Mouse (Mus musculus): ENCODE data around the gene Slc25a48. TPM values are rescaled to one million over a fixed set of nuclear protein-coding genes. Genes with fewer than 3 reads are reported as not detected.

The Slc25a48 gene
- polyA plus RNA-seq, 1 experiment from 2014 or later = 0.26 TPM

DNA sequence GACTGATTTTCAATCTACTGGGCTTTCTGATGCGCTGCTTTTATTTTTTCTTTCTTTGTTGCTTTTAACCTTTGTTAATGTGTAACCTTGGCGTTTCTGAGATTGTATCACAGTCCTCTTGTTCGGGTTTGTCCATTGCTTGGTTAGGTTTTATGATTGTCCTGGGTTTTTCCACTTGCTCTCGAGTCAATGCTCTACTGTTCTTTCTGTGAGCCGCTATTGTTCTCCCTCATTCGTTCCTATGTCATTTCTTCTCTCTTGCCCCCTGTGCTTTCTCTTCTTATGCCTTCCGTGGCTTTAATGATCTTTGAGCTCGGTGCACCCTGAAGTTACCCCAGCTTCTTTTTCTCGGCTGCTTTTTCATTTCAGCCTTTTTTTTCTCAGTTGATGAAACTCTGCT lies 19.8 kb downstream of the Slc25a48 start:
- H3K9me3 ChIP-seq = no peaks in the 10 kb centered on the region
- no peak for ATAC-seq (ENCODE audit: borderline replicate concordance, extremely low read depth, low FRiP score, low TSS enrichment)
- H3K36me3 ChIP-seq = no peaks in the 10 kb centered on the region
- H3K27ac ChIP-seq = no peak overlapping the region
- H3K9ac ChIP-seq = no peak overlapping the region
- 49% methylated on average over 9 of the region's 9 CpGs for WGBS
- H3K4me2 ChIP-seq = no peak overlapping the region
- no peaks in the 10 kb centered on the region for H3K4me1 ChIP-seq
- no peak overlapping the region for H3K4me3 ChIP-seq
- no peaks in the 10 kb centered on the region for H3K27me3 ChIP-seq

DNA sequence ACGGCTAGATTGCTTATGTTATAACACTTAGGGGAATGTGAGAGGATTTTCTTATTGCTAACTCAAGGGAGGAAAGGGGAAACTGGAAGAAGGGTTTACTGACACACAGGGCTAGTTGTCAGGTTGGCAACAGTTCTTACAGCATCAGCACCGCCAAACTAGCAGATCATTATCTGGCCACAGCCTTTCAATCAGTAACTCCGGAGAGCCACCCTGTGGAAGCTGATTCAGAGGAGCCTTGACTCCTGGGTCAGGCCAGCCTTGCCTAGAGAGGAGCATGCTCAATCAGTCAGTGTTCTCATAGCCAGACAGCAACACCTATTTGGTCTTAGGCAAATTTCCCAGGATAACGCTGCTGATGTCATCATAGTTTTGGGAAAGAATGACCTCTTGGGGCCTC lies 23.3 kb downstream of the Slc25a48 start:
- Histone ChIP-seq H3K4me2 (no peak overlapping the region), H3K9ac (no peak overlapping the region), H3K27ac (no peak overlapping the region), H3K27me3 (no peaks in the 10 kb centered on the region), H3K36me3 (no peaks in the 10 kb centered on the region), H3K4me3 (no peak overlapping the region), H3K4me1 (no peaks in the 10 kb centered on the region), H3K9me3 (no peaks in the 10 kb centered on the region)
- no peak for ATAC-seq (ENCODE audit: borderline replicate concordance, extremely low read depth, low FRiP score, low TSS enrichment)
- 67% methylated on average over 4 of the region's 4 CpGs for WGBS

DNA sequence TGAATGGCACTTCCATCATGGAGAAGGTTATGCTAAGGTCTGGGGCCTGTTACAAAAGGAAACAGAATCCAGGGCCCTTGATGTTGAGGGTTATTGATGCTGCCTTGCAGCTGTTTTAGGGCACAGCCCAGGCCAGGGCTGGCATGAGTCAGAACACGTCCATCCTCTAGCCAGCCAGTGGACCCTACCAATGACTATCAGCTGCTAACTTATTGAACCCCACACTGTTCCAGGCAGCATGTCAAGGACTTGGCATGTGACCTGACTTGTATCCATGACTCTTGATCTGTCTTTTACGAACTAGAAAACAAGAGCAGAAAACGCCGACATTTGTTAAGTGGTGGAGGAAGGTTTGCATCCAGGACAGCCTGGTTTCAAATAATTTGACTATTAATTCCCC lies 24.6 kb downstream of the Slc25a48 start:
- ATAC-seq (ENCODE audit: borderline replicate concordance, extremely low read depth, low FRiP score, low TSS enrichment) = no peak
- Histone ChIP-seq H3K27me3 (no peaks in the 10 kb centered on the region), H3K9me3 (no peaks in the 10 kb centered on the region), H3K4me1 (no peaks in the 10 kb centered on the region), H3K9ac (no peak overlapping the region), H3K4me3 (no peak overlapping the region), H3K4me2 (no peak overlapping the region), H3K27ac (no peak overlapping the region), H3K36me3 (no peaks in the 10 kb centered on the region)
- WGBS = 80% methylated on average over 4 of the region's 4 CpGs

DNA sequence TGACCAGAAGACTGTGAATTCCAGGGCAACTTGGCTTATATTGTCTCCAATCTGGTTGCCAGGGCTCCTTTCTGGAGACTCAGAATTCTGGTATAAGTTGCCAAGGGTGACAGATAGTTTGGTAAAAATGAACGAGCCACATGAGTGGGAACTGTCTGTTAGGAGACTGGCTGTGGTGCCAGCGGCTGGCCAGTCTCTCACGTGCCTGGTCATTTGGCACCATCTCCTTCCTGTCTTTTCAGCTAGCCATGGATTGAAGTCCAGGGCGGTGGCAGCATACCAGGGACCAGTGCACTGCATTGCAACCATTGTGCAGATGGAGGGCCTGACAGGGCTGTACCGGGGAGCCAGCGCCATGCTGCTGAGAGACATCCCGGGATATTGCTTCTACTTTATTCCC lies 25.1 kb downstream of the Slc25a48 start:
- Histone ChIP-seq H3K36me3 (no peaks in the 10 kb centered on the region), H3K9ac (no peak overlapping the region), H3K4me3 (no peak overlapping the region), H3K27me3 (no peaks in the 10 kb centered on the region), H3K9me3 (no peaks in the 10 kb centered on the region), H3K4me1 (no peaks in the 10 kb centered on the region), H3K27ac (no peak overlapping the region), H3K4me2 (no peak overlapping the region)
- WGBS = 88% methylated on average over 7 of the region's 7 CpGs
- ATAC-seq (ENCODE audit: borderline replicate concordance, extremely low read depth, low FRiP score, low TSS enrichment) = no peak

DNA sequence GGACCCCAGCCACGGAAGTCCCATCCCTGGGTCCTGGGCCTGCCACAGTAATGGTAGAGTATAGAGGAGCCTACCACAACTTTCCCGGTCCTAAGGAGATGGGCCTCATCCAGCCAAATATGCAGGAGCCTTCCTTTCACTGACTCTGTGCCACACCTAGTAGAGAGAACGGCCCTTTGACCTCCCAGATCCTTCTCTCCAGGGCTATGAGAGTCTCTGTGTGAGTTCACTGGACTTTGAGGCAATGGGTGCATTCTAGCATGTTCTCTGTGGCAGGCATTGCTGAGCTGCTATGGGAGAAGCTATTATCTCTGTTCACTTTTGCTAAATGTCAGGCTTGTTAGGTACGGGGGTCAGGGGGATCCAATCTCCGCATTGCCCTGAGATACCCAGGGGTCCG lies 25.6 kb downstream of the Slc25a48 start:
- H3K4me3 ChIP-seq = no peak overlapping the region
- H3K9me3 ChIP-seq = no peaks in the 10 kb centered on the region
- H3K4me2 ChIP-seq = no peak overlapping the region
- ATAC-seq (ENCODE audit: borderline replicate concordance, extremely low read depth, low FRiP score, low TSS enrichment) = no peak
- no peaks in the 10 kb centered on the region for H3K27me3 ChIP-seq
- no peaks in the 10 kb centered on the region for H3K4me1 ChIP-seq
- no peak overlapping the region for H3K27ac ChIP-seq
- WGBS = 71% methylated on average over 6 of the region's 6 CpGs
- H3K9ac ChIP-seq = no peak overlapping the region
- no peaks in the 10 kb centered on the region for H3K36me3 ChIP-seq

DNA sequence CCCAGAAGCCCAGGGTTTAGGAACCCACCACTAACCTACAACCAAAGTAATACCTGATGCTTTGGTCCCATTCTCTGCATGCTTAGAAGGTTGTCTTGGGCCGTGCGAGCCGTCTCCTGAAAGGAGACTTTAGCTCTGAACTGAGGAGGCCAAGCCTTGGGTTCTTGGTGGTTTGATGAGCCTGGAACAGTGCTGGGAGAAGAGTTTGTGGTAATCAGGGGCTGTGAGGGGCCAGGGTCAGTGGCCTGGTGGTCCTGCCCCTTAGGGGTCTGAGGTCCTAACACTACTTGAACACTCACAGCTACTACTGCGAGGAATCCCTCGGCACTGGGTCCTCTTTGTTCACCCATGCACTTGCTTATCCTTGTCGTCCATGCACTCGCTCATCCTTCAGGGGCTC lies 29.6 kb downstream of the Slc25a48 start:
- no peak for ATAC-seq (ENCODE audit: borderline replicate concordance, extremely low read depth, low FRiP score, low TSS enrichment)
- no peak overlapping the region for H3K27ac ChIP-seq
- H3K36me3 ChIP-seq = no peaks in the 10 kb centered on the region
- no peaks in the 10 kb centered on the region for H3K9me3 ChIP-seq
- 90% methylated on average over 7 of the region's 7 CpGs for WGBS
- H3K4me2 ChIP-seq = no peak overlapping the region
- H3K4me1 ChIP-seq = peaks cover 8% of the 10 kb centered on the region; the same call in 1 of the 2 replicates
- no peak overlapping the region for H3K9ac ChIP-seq
- no peak overlapping the region for H3K4me3 ChIP-seq
- no peaks in the 10 kb centered on the region for H3K27me3 ChIP-seq

DNA sequence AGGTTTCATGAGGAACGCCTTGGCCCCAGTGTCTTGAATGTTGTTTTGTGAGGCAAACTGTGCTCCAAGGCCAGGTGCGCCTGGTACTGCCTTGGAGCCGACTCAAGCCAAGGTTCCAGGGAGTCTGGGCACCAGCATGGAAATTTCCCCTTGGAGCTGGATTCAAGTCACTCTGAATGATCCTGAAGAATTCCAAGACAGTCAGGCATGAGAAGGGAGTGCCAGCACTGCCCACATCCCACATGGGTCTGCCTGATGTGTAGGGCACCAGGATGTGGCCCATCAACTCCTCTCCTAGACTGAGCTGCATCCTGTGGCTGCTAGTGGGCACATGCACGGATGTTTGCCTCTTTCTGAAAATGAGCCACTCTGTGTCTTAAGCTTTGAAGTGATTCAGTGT lies 30.4 kb downstream of the Slc25a48 start:
- Histone ChIP-seq H3K4me3 (no peak overlapping the region), H3K4me2 (no peak overlapping the region), H3K36me3 (no peaks in the 10 kb centered on the region), H3K27me3 (no peaks in the 10 kb centered on the region), H3K9me3 (no peaks in the 10 kb centered on the region), H3K27ac (no peak overlapping the region), H3K4me1 (peaks cover 8% of the 10 kb centered on the region; the same call in 1 of the 2 replicates), H3K9ac (no peak overlapping the region)
- ATAC-seq (ENCODE audit: borderline replicate concordance, extremely low read depth, low FRiP score, low TSS enrichment) = no peak
- 81% methylated on average over 4 of the region's 4 CpGs for WGBS

DNA sequence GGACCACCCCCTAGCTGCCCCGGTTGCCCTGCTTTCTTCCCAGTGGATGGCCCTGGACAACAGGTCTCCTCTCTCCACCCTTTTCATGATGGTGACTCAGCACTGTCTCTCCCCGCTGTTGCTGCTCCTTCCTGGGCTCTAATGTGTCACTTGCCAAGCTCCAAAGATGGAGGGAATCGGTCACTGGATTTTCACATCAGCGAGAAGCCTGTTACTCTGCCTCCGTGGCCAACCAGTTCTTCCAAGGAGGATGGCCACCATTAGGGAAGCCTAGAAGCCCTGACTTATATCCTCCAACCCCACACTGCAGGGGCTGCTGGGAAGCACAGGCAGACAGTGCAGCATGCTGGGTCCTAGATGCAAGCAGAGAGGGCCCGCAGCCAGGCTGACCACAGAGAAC lies 33.1 kb downstream of the Slc25a48 start:
- Histone ChIP-seq H3K27ac (no peak overlapping the region), H3K27me3 (no peaks in the 10 kb centered on the region; the same call in 1 of the 2 replicates), H3K4me3 (no peak overlapping the region), H3K9ac (no peak overlapping the region), H3K4me2 (no peak overlapping the region), H3K36me3 (no peaks in the 10 kb centered on the region), H3K4me1 (peaks cover 8% of the 10 kb centered on the region; the same call in 1 of the 2 replicates), H3K9me3 (no peaks in the 10 kb centered on the region)
- WGBS = 74% methylated on average over 6 of the region's 6 CpGs
- no peak for ATAC-seq (ENCODE audit: borderline replicate concordance, extremely low read depth, low FRiP score, low TSS enrichment)

DNA sequence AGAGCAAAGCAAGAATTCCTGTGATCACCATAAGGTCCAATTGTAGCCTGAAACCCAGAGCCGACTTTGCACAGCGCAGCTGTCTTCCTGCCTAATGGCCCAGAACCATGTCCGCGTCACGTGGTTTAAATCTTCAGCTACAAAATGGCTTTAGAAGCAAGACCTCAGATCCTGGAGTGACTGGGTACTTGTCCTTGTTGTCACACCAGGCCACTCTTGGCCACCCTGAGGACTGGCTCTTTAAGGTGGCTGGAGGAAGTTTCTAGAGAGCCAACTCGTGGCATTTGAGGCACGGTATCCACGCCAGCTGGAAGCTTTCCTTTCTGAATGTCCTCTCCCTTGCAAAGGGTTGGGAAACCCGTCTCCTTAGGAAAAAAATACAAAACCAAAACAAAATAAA lies 33.8 kb downstream of the Slc25a48 start:
- no peak for ATAC-seq (ENCODE audit: borderline replicate concordance, extremely low read depth, low FRiP score, low TSS enrichment)
- Histone ChIP-seq H3K9ac (no peak overlapping the region), H3K27me3 (no peaks in the 10 kb centered on the region; the same call in 1 of the 2 replicates), H3K4me2 (no peak overlapping the region), H3K9me3 (no peaks in the 10 kb centered on the region), H3K36me3 (no peaks in the 10 kb centered on the region), H3K4me1 (peaks cover 8% of the 10 kb centered on the region; the same call in 1 of the 2 replicates), H3K4me3 (no peak overlapping the region), H3K27ac (no peak overlapping the region)
- WGBS = 51% methylated on average over 9 of the region's 9 CpGs

DNA sequence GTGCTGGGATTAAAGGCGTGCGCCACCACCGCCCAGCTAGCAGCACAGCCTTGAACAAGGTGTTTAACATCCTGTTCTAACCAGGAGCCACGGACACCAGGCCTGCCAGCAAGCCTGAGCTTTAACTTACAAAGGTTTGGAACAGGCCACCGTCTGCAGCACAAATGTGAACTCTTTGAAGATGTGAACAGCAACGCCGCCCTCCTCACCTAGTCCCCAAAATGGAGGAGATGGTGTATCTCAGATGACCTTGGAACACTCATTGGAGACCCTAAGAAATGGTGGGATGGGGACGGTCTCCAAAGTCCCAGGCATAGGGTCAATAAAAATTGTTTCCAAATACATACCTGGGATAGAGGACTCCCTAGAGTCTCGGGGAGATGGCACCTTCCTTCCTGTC lies 34.5 kb downstream of the Slc25a48 start:
- no peak for ATAC-seq (ENCODE audit: borderline replicate concordance, extremely low read depth, low FRiP score, low TSS enrichment)
- no peak overlapping the region for H3K4me2 ChIP-seq
- WGBS = 86% methylated on average over 9 of the region's 9 CpGs
- no peaks in the 10 kb centered on the region for H3K36me3 ChIP-seq
- no peak overlapping the region for H3K27ac ChIP-seq
- H3K4me1 ChIP-seq = peaks cover 8% of the 10 kb centered on the region; the same call in 1 of the 2 replicates
- no peaks in the 10 kb centered on the region for H3K9me3 ChIP-seq
- no peaks in the 10 kb centered on the region; the same call in 1 of the 2 replicates for H3K27me3 ChIP-seq
- no peak overlapping the region for H3K4me3 ChIP-seq
- no peak overlapping the region for H3K9ac ChIP-seq

DNA sequence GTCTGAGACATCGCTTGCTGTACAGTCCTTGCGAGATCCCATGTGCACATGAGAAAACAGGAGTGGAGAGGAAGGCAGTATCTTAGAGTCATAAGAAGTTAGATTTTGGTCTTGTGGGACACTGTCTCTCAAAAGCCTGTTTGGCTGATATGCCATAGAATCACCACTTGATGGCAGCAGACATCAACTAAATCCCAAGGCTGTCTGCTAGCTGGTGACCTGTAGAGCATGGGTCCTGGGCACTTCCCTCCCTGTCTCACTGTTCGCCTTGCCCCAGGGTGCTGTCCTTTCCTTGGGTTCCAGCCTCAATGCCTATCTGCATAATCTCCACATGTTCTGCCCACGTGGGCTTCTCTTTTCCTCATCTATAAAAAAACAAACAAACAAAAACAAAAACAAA lies 37.2 kb downstream of the Slc25a48 start:
- 25% methylated on average over 4 of the region's 4 CpGs for WGBS

DNA sequence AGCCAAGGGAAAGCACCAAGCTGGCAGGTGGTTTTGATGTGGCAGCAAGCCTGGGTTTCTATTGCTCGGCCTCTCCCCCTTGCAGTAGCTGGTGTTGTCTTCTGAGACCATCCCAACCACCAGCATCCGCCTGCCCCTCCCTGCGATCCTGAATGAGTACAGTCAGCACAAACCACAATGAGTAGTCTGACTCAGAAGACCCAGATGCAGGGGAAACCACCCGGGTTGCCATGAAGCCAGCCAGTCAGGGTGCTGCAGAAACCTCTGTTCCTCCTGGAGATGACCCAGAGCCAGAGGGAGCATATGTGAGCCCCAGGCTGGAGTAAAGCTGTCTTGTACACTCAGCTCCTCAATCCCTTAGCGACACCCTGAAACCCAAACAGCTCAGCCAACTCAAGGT lies 38.6 kb downstream of the Slc25a48 start:
- H3K9me3 ChIP-seq = no peaks in the 10 kb centered on the region
- no peak overlapping the region for H3K27ac ChIP-seq
- no peak overlapping the region for H3K9ac ChIP-seq
- ATAC-seq (ENCODE audit: borderline replicate concordance, extremely low read depth, low FRiP score, low TSS enrichment) = no peak
- peaks cover 2% of the 10 kb centered on the region; the same call in 1 of the 2 replicates for H3K4me1 ChIP-seq
- WGBS = 56% methylated on average over 5 of the region's 5 CpGs
- no peaks in the 10 kb centered on the region for H3K36me3 ChIP-seq
- H3K4me3 ChIP-seq = no peak overlapping the region
- H3K4me2 ChIP-seq = no peak overlapping the region
- no peaks in the 10 kb centered on the region; the same call in 1 of the 2 replicates for H3K27me3 ChIP-seq

More for the DNA sequence above, 37.2 kb downstream of the Slc25a48 start:
- ATAC-seq (ENCODE audit: borderline replicate concordance, extremely low read depth, low FRiP score, low TSS enrichment) = no peak
- Histone ChIP-seq H3K4me1 (peaks cover 8% of the 10 kb centered on the region; the same call in 1 of the 2 replicates), H3K27me3 (no peaks in the 10 kb centered on the region; the same call in 1 of the 2 replicates), H3K9ac (no peak overlapping the region), H3K27ac (no peak overlapping the region), H3K4me2 (no peak overlapping the region), H3K36me3 (no peaks in the 10 kb centered on the region), H3K4me3 (no peak overlapping the region), H3K9me3 (no peaks in the 10 kb centered on the region)

DNA sequence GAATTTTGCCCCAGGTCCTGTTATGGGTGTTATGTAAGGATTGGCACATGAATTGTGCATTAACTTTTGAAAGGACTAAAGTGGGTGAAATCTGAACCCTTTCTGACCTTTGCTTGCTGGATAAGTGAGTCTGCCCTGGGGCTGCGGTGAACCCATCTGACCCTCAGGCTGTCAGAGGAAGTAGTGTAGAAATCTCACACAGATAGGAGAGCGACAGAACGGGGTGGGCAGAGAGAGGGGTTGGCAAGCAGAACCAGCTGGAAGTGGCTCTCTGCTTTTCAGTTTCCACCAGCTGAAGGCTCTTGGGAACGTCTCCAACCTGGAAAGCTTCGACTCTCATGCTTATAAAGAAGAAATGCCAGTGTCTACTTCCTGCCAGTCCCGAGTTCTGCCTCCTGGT lies 39.1 kb downstream of the Slc25a48 start:
- H3K36me3 ChIP-seq = no peaks in the 10 kb centered on the region
- H3K27ac ChIP-seq = no peak overlapping the region
- H3K4me1 ChIP-seq = no peaks in the 10 kb centered on the region
- H3K9ac ChIP-seq = no peak overlapping the region
- H3K4me3 ChIP-seq = no peak overlapping the region
- no peak overlapping the region for H3K4me2 ChIP-seq
- 5% methylated on average over 6 of the region's 6 CpGs for WGBS
- H3K9me3 ChIP-seq = no peaks in the 10 kb centered on the region
- ATAC-seq (ENCODE audit: borderline replicate concordance, extremely low read depth, low FRiP score, low TSS enrichment) = no peak
- no peaks in the 10 kb centered on the region; the same call in 1 of the 2 replicates for H3K27me3 ChIP-seq

Measured in lung, embryonic 15.5 days (tissue).